Mouse (Mus musculus) limb, embryonic 12.5 days (tissue): ENCODE results near the gene Wdr66. TPM values are rescaled to one million over a fixed set of nuclear protein-coding genes. Genes with fewer than 3 reads are reported as not detected.

Source experiments
- ATAC-seq: fragments of 200-750 bp; cut with Nextera tagmentation; 2 replicates; pipeline ENCODE4 v1.8.0; 2017; ENCODE audit warnings: low read depth, moderate TSS enrichment; ENCODE audit not compliant: insufficient number of reproducible peaks, insufficient read depth, low FRiP score, low TSS enrichment
- H3K27ac ChIP-seq: fragments of 300-500 bp; sonication (generic); 2 replicates; pipeline ENCODE4 v1.5.1; 2016; ENCODE audit warnings: mild to moderate bottlenecking, moderate library complexity
- H3K27me3 ChIP-seq: fragments of 300-500 bp; sonication (generic); 2 replicates; pipeline ENCODE4 v1.6.1; 2016; ENCODE audit warnings: mild to moderate bottlenecking, moderate library complexity
- H3K36me3 ChIP-seq: fragments of 300-500 bp; sonication (generic); 2 replicates; pipeline ENCODE4 v1.6.1; 2016; ENCODE audit warnings: mild to moderate bottlenecking, moderate library complexity
- H3K4me1 ChIP-seq: fragments of 300-500 bp; sonication (generic); replicated peaks from 2 replicates; pipeline ENCODE4 v1.6.1; 2016
- H3K4me2 ChIP-seq: fragments of 300-500 bp; sonication (generic); 2 replicates; pipeline ENCODE4 v1.6.1; 2016; ENCODE audit warnings: mild to moderate bottlenecking, moderate library complexity
- H3K4me3 ChIP-seq: fragments of 300-500 bp; sonication (generic); replicated peaks from 2 replicates; pipeline ENCODE4 v1.5.1; 2016; ENCODE audit warnings: mild to moderate bottlenecking
- H3K9ac ChIP-seq: fragments of 300-500 bp; sonication (generic); replicated peaks from 2 replicates; pipeline ENCODE4 v1.6.1; 2016; ENCODE audit warnings: mild to moderate bottlenecking, moderate library complexity
- H3K9me3 ChIP-seq: fragments of 300-500 bp; sonication (generic); 2 replicates; pipeline ENCODE4 v1.6.1; 2016; ENCODE audit warnings: mild to moderate bottlenecking, moderate library complexity
- WGBS: fragments of 180-500 bp; shearing (Covaris S2); methylation state at CpG from one replicate; pipeline ENCODE4 v1.1.7; 2016; 5-methylcytosine and 5-hydroxymethylcytosine counted together
- polyA plus RNA-seq: library from polyadenylated mRNA; unstranded; fragments of >200 nt; fragmentation: Nextera tagmentation; extraction: Ambion mirVana; gene quantifications from 2 replicates; pipeline ENCODE4 v1.2.1, GENCODE M21; 2016

The Wdr66 gene
- polyA plus RNA-seq, 1 experiment from 2014 or later: 0.44 TPM

DNA sequence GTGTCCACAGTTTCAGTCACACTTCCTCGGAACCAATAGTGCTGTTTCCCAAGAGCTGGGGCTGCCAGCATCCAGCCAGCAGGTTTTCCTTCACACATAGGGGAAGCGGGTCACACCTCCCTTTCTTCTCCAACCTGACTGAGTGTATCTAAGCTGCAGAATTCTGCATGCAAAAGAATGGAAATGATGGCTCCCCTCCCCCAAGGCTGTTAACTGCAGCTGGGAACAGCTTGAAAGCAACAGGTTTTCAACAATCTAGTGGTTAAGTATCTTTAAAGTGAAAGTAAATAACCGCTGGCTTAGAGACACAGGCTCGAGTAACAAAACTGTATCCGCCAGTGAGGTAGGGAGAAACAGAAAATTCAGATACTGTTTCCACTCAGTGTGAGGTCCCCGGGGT, 66.1 kb downstream of the Wdr66 start:
- Histone ChIP-seq H3K27ac (peak overlapping the region; percentile 50), H3K36me3 (no peaks in the 10 kb centered on the region), H3K9ac (no peak overlapping the region; the same call in 1 of the 2 replicates), H3K4me2 (peak overlapping the region; percentile 48), H3K4me1 (peaks cover 36% of the 10 kb centered on the region), H3K27me3 (no peaks in the 10 kb centered on the region), H3K9me3 (no peaks in the 10 kb centered on the region), H3K4me3 (peak overlapping the region; percentile 22)
- 7% methylated on average over 6 of the region's 6 CpGs for WGBS
- ATAC-seq: no peak

- peaks cover 26% of the 10 kb centered on the region for H3K4me1 ChIP-seq
- no peak overlapping the region for H3K27ac ChIP-seq
- no peaks in the 10 kb centered on the region for H3K9me3 ChIP-seq
- no peak overlapping the region for H3K4me2 ChIP-seq
- no peak overlapping the region for H3K9ac ChIP-seq
- no peak overlapping the region for H3K4me3 ChIP-seq
- 93% methylated on average over 3 of the region's 3 CpGs for WGBS
- no peaks in the 10 kb centered on the region for H3K36me3 ChIP-seq
- no peak for ATAC-seq
- H3K27me3 ChIP-seq: no peaks in the 10 kb centered on the region
Observed at GRCm38 (mm10) chr5:123320136-123320535, 68.2 kb downstream of the Wdr66 start.

- Histone ChIP-seq H3K4me2 (no peak overlapping the region), H3K27ac (no peak overlapping the region), H3K9ac (no peak overlapping the region), H3K9me3 (no peaks in the 10 kb centered on the region), H3K4me1 (peaks cover 16% of the 10 kb centered on the region; the same call in 1 of the 2 replicates), H3K36me3 (no peaks in the 10 kb centered on the region), H3K27me3 (no peaks in the 10 kb centered on the region), H3K4me3 (no peak overlapping the region)
- 57% methylated on average over 15 of the region's 15 CpGs for WGBS
- ATAC-seq: no peak
Observed at GRCm38 (mm10) chr5:123324242-123324641, 72.3 kb downstream of the Wdr66 start.

GRCm38 (mm10) chr5:123326006-123326750, 74.3 kb downstream of the Wdr66 start:
- H3K9ac ChIP-seq: no peak overlapping the region
- ATAC-seq: no peak
- no peaks in the 10 kb centered on the region for H3K27me3 ChIP-seq
- peaks cover 16% of the 10 kb centered on the region; the same call in 1 of the 2 replicates for H3K4me1 ChIP-seq
- no peaks in the 10 kb centered on the region for H3K36me3 ChIP-seq
- no peaks in the 10 kb centered on the region for H3K9me3 ChIP-seq
- 71% methylated on average over 15 of the region's 15 CpGs for WGBS
- H3K27ac ChIP-seq: no peak overlapping the region; the same call in 1 of the 2 replicates
- no peak overlapping the region for H3K4me3 ChIP-seq
- no peak overlapping the region for H3K4me2 ChIP-seq

GRCm38 (mm10) chr5:123326751-123327148, 74.8 kb downstream of the Wdr66 start:
- Histone ChIP-seq H3K4me2 (no peak overlapping the region), H3K9ac (no peak overlapping the region), H3K36me3 (no peaks in the 10 kb centered on the region), H3K9me3 (no peaks in the 10 kb centered on the region), H3K27me3 (no peaks in the 10 kb centered on the region), H3K4me1 (peaks cover 16% of the 10 kb centered on the region; the same call in 1 of the 2 replicates), H3K27ac (no peak overlapping the region; the same call in 1 of the 2 replicates), H3K4me3 (no peak overlapping the region)
- WGBS: 79% methylated on average over 9 of the region's 9 CpGs
- no peak for ATAC-seq

- no peak overlapping the region for H3K9ac ChIP-seq
- no peak overlapping the region for H3K4me3 ChIP-seq
- ATAC-seq: no peak
- H3K36me3 ChIP-seq: no peaks in the 10 kb centered on the region
- WGBS: 80% methylated on average over 8 of the region's 8 CpGs
- H3K4me1 ChIP-seq: peaks cover 16% of the 10 kb centered on the region; the same call in 1 of the 2 replicates
- no peak overlapping the region for H3K4me2 ChIP-seq
- no peaks in the 10 kb centered on the region for H3K9me3 ChIP-seq
- H3K27ac ChIP-seq: no peak overlapping the region
- no peaks in the 10 kb centered on the region for H3K27me3 ChIP-seq
Observed at GRCm38 (mm10) chr5:123327686-123328085, 75.8 kb downstream of the Wdr66 start.

DNA sequence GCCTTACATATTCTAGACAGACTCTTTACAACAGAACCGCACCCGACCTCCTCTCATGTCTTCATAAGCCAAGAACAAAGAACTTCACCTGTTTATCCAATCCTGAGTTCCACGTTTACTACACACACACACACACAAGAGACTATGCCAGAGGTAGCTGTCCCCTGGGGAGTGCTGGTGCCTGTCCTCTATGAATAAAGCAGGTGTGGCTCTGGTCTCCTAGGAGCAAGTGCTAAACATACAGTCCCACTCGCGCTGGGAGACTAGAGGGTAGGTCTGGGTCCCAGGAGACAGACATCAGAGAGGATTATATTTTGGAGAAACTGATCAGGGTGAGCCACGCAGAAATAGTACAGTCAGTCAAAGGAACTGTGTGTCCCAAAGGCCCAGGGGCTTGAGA, 81.7 kb downstream of the Wdr66 start:
- Histone ChIP-seq H3K27ac (no peak overlapping the region), H3K4me2 (no peak overlapping the region), H3K9ac (no peak overlapping the region), H3K4me3 (no peak overlapping the region), H3K36me3 (no peaks in the 10 kb centered on the region), H3K9me3 (no peaks in the 10 kb centered on the region), H3K4me1 (no peaks in the 10 kb centered on the region), H3K27me3 (no peaks in the 10 kb centered on the region)
- 82% methylated on average over 6 of the region's 6 CpGs for WGBS
- ATAC-seq: no peak

- WGBS: 86% methylated on average over 4 of the region's 4 CpGs
- no peaks in the 10 kb centered on the region for H3K4me1 ChIP-seq
- no peaks in the 10 kb centered on the region for H3K9me3 ChIP-seq
- H3K27ac ChIP-seq: no peak overlapping the region
- no peak for ATAC-seq
- no peak overlapping the region for H3K9ac ChIP-seq
- H3K4me2 ChIP-seq: no peak overlapping the region
- no peaks in the 10 kb centered on the region for H3K36me3 ChIP-seq
- H3K27me3 ChIP-seq: no peaks in the 10 kb centered on the region
- H3K4me3 ChIP-seq: no peak overlapping the region
Observed at GRCm38 (mm10) chr5:123336205-123336961, 84.5 kb downstream of the Wdr66 start.

DNA sequence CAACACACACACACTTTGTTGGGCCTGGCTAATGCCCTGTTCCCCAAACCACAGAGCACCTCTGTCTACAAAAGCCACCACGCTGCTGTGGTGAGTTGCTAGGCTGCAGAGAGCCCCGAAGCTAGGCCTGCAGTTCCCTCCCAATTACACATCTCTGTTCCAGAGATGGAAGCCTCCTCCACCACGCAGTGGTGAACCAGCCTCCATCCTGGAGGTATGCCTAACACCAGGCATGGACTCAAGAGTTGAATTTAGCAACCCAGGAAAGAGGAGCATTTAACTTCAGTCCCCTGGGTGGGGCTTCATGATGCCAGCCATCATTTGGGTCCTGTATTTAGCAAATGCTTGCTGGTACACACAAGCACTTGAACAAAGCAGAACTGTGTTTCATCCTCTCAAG, 86.6 kb downstream of the Wdr66 start:
- H3K27me3 ChIP-seq: no peaks in the 10 kb centered on the region
- H3K4me2 ChIP-seq: no peak overlapping the region
- no peak overlapping the region for H3K4me3 ChIP-seq
- ATAC-seq: no peak
- no peaks in the 10 kb centered on the region for H3K36me3 ChIP-seq
- no peaks in the 10 kb centered on the region for H3K9me3 ChIP-seq
- H3K9ac ChIP-seq: no peak overlapping the region
- no peak overlapping the region for H3K27ac ChIP-seq
- peaks cover 4% of the 10 kb centered on the region; the same call in 1 of the 2 replicates for H3K4me1 ChIP-seq
- WGBS: 71% methylated on average over 3 of the region's 3 CpGs

GRCm38 (mm10) chr5:123343707-123344627, 92.1 kb downstream of the Wdr66 start, which contains the start of gene Bcl7a:
TSS of gene Bcl7a (plus strand) at chr5:123343834.
- Histone ChIP-seq H3K36me3 (peaks cover 3% of the 10 kb centered on the region), H3K27me3 (no peaks in the 10 kb centered on the region), H3K9me3 (no peaks in the 10 kb centered on the region), H3K4me3 (peak within 1 kb of the TSS; percentile 96), H3K4me1 (peaks cover 18% of the 10 kb centered on the region), H3K27ac (peak within 1 kb of the TSS; percentile 99), H3K4me2 (peak within 1 kb of the TSS; percentile 84), H3K9ac (peak within 1 kb of the TSS; percentile 97)
- ATAC-seq: peak; percentile 76
- WGBS: 1% methylated on average over 69 of the region's 69 CpGs

DNA sequence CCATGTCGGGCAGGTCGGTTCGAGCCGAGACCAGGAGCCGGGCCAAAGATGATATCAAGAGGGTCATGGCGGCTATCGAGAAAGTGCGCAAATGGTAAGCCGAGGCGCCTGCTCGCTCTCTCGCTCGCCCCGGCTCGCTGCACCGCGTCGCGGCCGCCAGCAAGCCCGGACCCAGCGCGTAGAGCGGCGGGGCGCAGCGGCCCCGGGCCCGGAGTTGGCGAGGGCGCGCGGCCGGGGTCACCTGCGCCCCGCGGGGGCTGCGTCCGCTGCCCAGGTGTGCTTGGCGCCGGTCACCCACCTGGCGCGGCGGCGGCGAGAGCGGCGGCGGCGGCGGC, 92.7 kb downstream of the Wdr66 start:
- under 1% methylated on average over 51 of the region's 51 CpGs for WGBS
- no peak for ATAC-seq
- peak overlapping the region; percentile 99 for H3K27ac ChIP-seq
- H3K9ac ChIP-seq: peak overlapping the region; percentile 97
- no peaks in the 10 kb centered on the region for H3K9me3 ChIP-seq
- H3K27me3 ChIP-seq: no peaks in the 10 kb centered on the region
- H3K36me3 ChIP-seq: peaks cover 9% of the 10 kb centered on the region
- peak overlapping the region; percentile 96 for H3K4me3 ChIP-seq
- H3K4me2 ChIP-seq: peak overlapping the region; percentile 84
- peaks cover 18% of the 10 kb centered on the region for H3K4me1 ChIP-seq
